Mouse (Mus musculus) left cerebral cortex, adult 2 months (tissue): ENCODE results near the gene Cdk18. TPM values are rescaled to one million over a fixed set of nuclear protein-coding genes. Genes with fewer than 3 reads are reported as not detected.
A peak's percentile ranks its signal among the peaks of the same experiment; 100 is the strongest.

Experiments used
- DNase-seq, 2 experiments: peaks; one replicate each; pipeline ENCODE4 v3.0.0; 2021 to 2022; ENCODE audit warnings: low spot score in 2 of 2, mixed read lengths in 1 of 2; ENCODE audit errors: extremely low spot score in 1 of 2
- H3K27ac ChIP-seq: fragments of 200-600 bp; 2 replicates; pipeline ENCODE4 v1.8.1; 2022
- H3K4me3 ChIP-seq: fragments of 200-600 bp; 2 replicates; pipeline ENCODE4 v1.8.1; 2022
- CTCF ChIP-seq: fragments of 200-600 bp; IDR thresholded peaks from 2 replicates; pipeline ENCODE4 v1.8.1; 2022; ENCODE audit warnings: antibody characterized with exemption, mild to moderate bottlenecking, moderate library complexity
- intact Hi-C: fragments of 180-260 bp; cut with DNase I; formaldehyde crosslinking; loops from one replicate; pipeline ENCODE4 v1.15.1; 2025
- total RNA-seq, 2 experiments: library from RNA; stranded (reverse); gene quantifications; 2 replicates each; pipeline ENCODE4 v1.2.3; 2021

The Cdk18 gene
- total RNA-seq, 2 experiments from 2014 or later, result 27.9 to 33.2 TPM

- no peak for TF ChIP-seq CTCF
- intact Hi-C loops, result no loop called here
- H3K27ac ChIP-seq, result no peak overlapping the region
- DNase-seq, result no peak
- no peak overlapping the region for H3K4me3 ChIP-seq
Measured at GRCm38 (mm10) chr1:132101953-132102697, 37.4 kb downstream of the Cdk18 start.

GRCm38 (mm10) chr1:132099775-132100174 lies 39.7 kb downstream of the Cdk18 start:
- TF ChIP-seq CTCF, result no peak
- H3K27ac ChIP-seq, result no peak overlapping the region
- H3K4me3 ChIP-seq, result no peak overlapping the region
- no peak for DNase-seq
- intact Hi-C loops, result no loop called here

- Histone ChIP-seq H3K27ac (0 out of 2 replicates have a peak overlapping the region, but pooled peaks have one; percentile 28), H3K4me3 (no peak overlapping the region)
- TF ChIP-seq CTCF, result no peak
- DNase-seq, result peak in 1 of 2 experiments; percentile 20
- intact Hi-C loops, result no loop called here
Measured at GRCm38 (mm10) chr1:132099016-132099415, 40.5 kb downstream of the Cdk18 start.

GRCm38 (mm10) chr1:132098076-132098475 lies 41.4 kb downstream of the Cdk18 start:
- Histone ChIP-seq H3K4me3 (no peak overlapping the region), H3K27ac (no peak overlapping the region)
- no peak for DNase-seq
- intact Hi-C loops, result no loop called here
- TF ChIP-seq CTCF, result no peak

GRCm38 (mm10) chr1:132095356-132096004 lies 44.0 kb downstream of the Cdk18 start:
- DNase-seq, result no peak
- Histone ChIP-seq H3K4me3 (no peak overlapping the region), H3K27ac (no peak overlapping the region)
- no peak for TF ChIP-seq CTCF
- intact Hi-C loops, result no loop called here

- no peak for TF ChIP-seq CTCF
- intact Hi-C loops, result no loop called here
- Histone ChIP-seq H3K4me3 (no peak overlapping the region), H3K27ac (no peak overlapping the region)
- no peak for DNase-seq
Measured at GRCm38 (mm10) chr1:132093269-132093668, 46.2 kb downstream of the Cdk18 start.

GRCm38 (mm10) chr1:132090266-132090665 lies 49.2 kb downstream of the Cdk18 start:
- H3K27ac ChIP-seq, result no peak overlapping the region
- TF ChIP-seq CTCF, result no peak
- H3K4me3 ChIP-seq, result no peak overlapping the region
- intact Hi-C loops, result no loop called here
- no peak for DNase-seq

- no peak for DNase-seq
- Histone ChIP-seq H3K4me3 (no peak overlapping the region), H3K27ac (no peak overlapping the region)
- TF ChIP-seq CTCF, result no peak
- intact Hi-C loops, result no loop called here
Measured at GRCm38 (mm10) chr1:132089767-132090166, 49.7 kb downstream of the Cdk18 start.

- no peak overlapping the region for H3K4me3 ChIP-seq
- peak in 1 of 2 experiments; percentile 29 for DNase-seq
- TF ChIP-seq CTCF, result no peak
- intact Hi-C loops, result loop anchor here (1.0 kb wide), 1 partner anchor 21 kb away; no protein-coding TSS in a partner anchor
- H3K27ac ChIP-seq, result peak overlapping the region; percentile 64
Measured at GRCm38 (mm10) chr1:132088181-132088671, 51.3 kb downstream of the Cdk18 start.

- H3K27ac ChIP-seq, result no peak overlapping the region
- intact Hi-C loops, result no loop called here
- TF ChIP-seq CTCF, result no peak
- no peak overlapping the region for H3K4me3 ChIP-seq
- no peak for DNase-seq
Measured at GRCm38 (mm10) chr1:132085181-132086049, 54.1 kb downstream of the Cdk18 start.

GRCm38 (mm10) chr1:132078413-132078812 lies 61.1 kb downstream of the Cdk18 start:
- TF ChIP-seq CTCF, result no peak
- H3K27ac ChIP-seq, result no peak overlapping the region
- no peak overlapping the region for H3K4me3 ChIP-seq
- no peak for DNase-seq
- intact Hi-C loops, result no loop called here

- TF ChIP-seq CTCF, result no peak
- H3K4me3 ChIP-seq, result no peak overlapping the region
- no peak overlapping the region for H3K27ac ChIP-seq
- DNase-seq, result no peak
- intact Hi-C loops, result no loop called here
Measured at GRCm38 (mm10) chr1:132075576-132075975, 63.9 kb downstream of the Cdk18 start.
